Mouse (Mus musculus) retina, embryonic 14.5 days (tissue): ENCODE data around the gene Tmem30c.

Source experiments
- DNase-seq: peaks from one replicate; pipeline ENCODE4 v3.0.0-alpha.2; 2015; ENCODE audit warnings: low spot score

Gene Tmem30c

GRCm38 (mm10) chr16:57295216-57295934 lies 2.7 kb upstream of the Tmem30c start:
- no peak for DNase-seq

- no peak for DNase-seq
Measured at GRCm38 (mm10) chr16:57292296-57292695, 369 bp downstream of the Tmem30c start.

- DNase-seq = no peak
Measured at GRCm38 (mm10) chr16:57291696-57292095, 969 bp downstream of the Tmem30c start.

GRCm38 (mm10) chr16:57281417-57281816 lies 11.2 kb downstream of the Tmem30c start:
- no peak for DNase-seq

- DNase-seq = no peak
Measured at GRCm38 (mm10) chr16:57280221-57281217, 12.1 kb downstream of the Tmem30c start.

GRCm38 (mm10) chr16:57278976-57279626 lies 13.6 kb downstream of the Tmem30c start:
- DNase-seq = no peak

- DNase-seq = no peak
Measured at GRCm38 (mm10) chr16:57269751-57270150, 22.9 kb downstream of the Tmem30c start.

GRCm38 (mm10) chr16:57268058-57268841 lies 24.4 kb downstream of the Tmem30c start:
- no peak for DNase-seq

GRCm38 (mm10) chr16:57267068-57267467 lies 25.6 kb downstream of the Tmem30c start:
- no peak for DNase-seq

GRCm38 (mm10) chr16:57260152-57260551 lies 32.5 kb downstream of the Tmem30c start:
- no peak for DNase-seq

GRCm38 (mm10) chr16:57259356-57260083 lies 33.1 kb downstream of the Tmem30c start:
- DNase-seq = no peak

GRCm38 (mm10) chr16:57251589-57252421 lies 40.9 kb downstream of the Tmem30c start:
- DNase-seq = peak; percentile 21

- DNase-seq = no peak
Measured at GRCm38 (mm10) chr16:57250991-57251390, 41.7 kb downstream of the Tmem30c start.

- DNase-seq = no peak
Measured at GRCm38 (mm10) chr16:57247464-57247863, 45.2 kb downstream of the Tmem30c start.

- DNase-seq = no peak
Measured at GRCm38 (mm10) chr16:57246596-57246995, 46.1 kb downstream of the Tmem30c start.

GRCm38 (mm10) chr16:57243858-57244248 lies 48.8 kb downstream of the Tmem30c start:
- DNase-seq = peak; percentile 89

- DNase-seq = peak; percentile 10
Measured at GRCm38 (mm10) chr16:57243205-57243857, 49.3 kb downstream of the Tmem30c start.

- no peak for DNase-seq
Measured at GRCm38 (mm10) chr16:57242857-57243204, 49.8 kb downstream of the Tmem30c start.

GRCm38 (mm10) chr16:57235871-57236510 lies 56.7 kb downstream of the Tmem30c start:
- no peak for DNase-seq
